ENCODE assay signal across 20 mouse cellular contexts in genomic region chr4:55325786-55326518, GRCm38 (mm10). TPM values are rescaled to one million over a fixed set of nuclear protein-coding genes. Genes with fewer than 3 reads are reported as not detected.
DNase-seq lines count a peak whose midpoint lies in the region; ATAC-seq and TF ChIP-seq lines count a peak whose summit lies in the region.
"Had no signal": no experiment of that assay in that cellular context is flagged by ENCODE, and none has a peak within 500 bp of the region (broad histone marks: within the 10 kb centered on the region; RNA-seq: fewer than 3 reads in every experiment).

No protein-coding gene starts in this region.

- no peak for TF ChIP-seq EP300 in CH12.LX (IDR thresholded peaks at IDR 0.05; ENCODE audit: low read length)

- no peak for TF ChIP-seq RAD21 in CH12.LX (IDR thresholded peaks at IDR 0.05; ENCODE audit: low read depth, low read length)

- no peak overlapping the region for H3K27ac ChIP-seq in liver, adult 2 months (replicated peaks; ENCODE audit: insufficient read depth, low read depth, low read length)
- no peak overlapping the region for H3K27ac ChIP-seq in liver, embryonic 12.5 days
- H3K27ac ChIP-seq in CH12.LX (ENCODE audit: insufficient read depth, low read depth), result no peak overlapping the region
- no peak overlapping the region for H3K27ac ChIP-seq in forebrain, embryonic 11.5 days (ENCODE audit: low read depth, low read length)
- H3K27ac ChIP-seq: embryonic facial prominence, embryonic 12.5 days; hindbrain, embryonic 15.5 days; kidney, embryonic 15.5 days; limb, embryonic 12.5 days had no signal

- no peaks in the 10 kb centered on the region for H3K79me2 ChIP-seq in liver, adult 2 months (ENCODE audit: control insufficient read depth, insufficient read depth, low read length)
- no peaks in the 10 kb centered on the region for H3K79me2 ChIP-seq in CH12.LX (replicated peaks; ENCODE audit: control insufficient read depth, extremely low read depth, insufficient read depth, poor library complexity, severe bottlenecking)

- no peak for ATAC-seq in liver, embryonic 12.5 days
- ATAC-seq in forebrain, embryonic 11.5 days (replicated peaks; ENCODE audit: low FRiP score), result no peak
- ATAC-seq: intestine, embryonic 16.5 days had no signal

- no peaks in the 10 kb centered on the region for H3K9me3 ChIP-seq in liver, embryonic 12.5 days (replicated peaks)
- no peaks in the 10 kb centered on the region for H3K9me3 ChIP-seq in CH12.LX (replicated peaks; ENCODE audit: low read length)
- H3K9me3 ChIP-seq in forebrain, embryonic 11.5 days (ENCODE audit: control insufficient read depth, low read length), result no peaks in the 10 kb centered on the region
- H3K9me3 ChIP-seq: embryonic facial prominence, embryonic 12.5 days; hindbrain, embryonic 15.5 days; kidney, embryonic 15.5 days; limb, embryonic 12.5 days had no signal

- no peak for TF ChIP-seq CTCF in liver, adult 2 months (IDR thresholded peaks at IDR 0.05; ENCODE audit: low read depth, low read length)
- no peak for TF ChIP-seq CTCF in CH12.LX (conservative IDR thresholded peaks at IDR 0.05 in 1 of 2, IDR thresholded peaks at IDR 0.05 in 1 of 2; ENCODE audit: low read depth in 2 of 2, low read length in 2 of 2)

- peak; percentile 46 for DNase-seq in liver, adult 2 months (ENCODE audit: extremely low read depth, low read depth, low spot score)
- DNase-seq in CH12.LX (ENCODE audit: extremely low read depth) (no peak), NIH3T3 (ENCODE audit: low read depth) (peak; percentile 90)
- peak; percentile 46 for DNase-seq in lung, postnatal 36 days
- no peak for DNase-seq in forebrain, embryonic 11.5 days (ENCODE audit: low spot score)
- no peak for DNase-seq in kidney, postnatal 4 days
- DNase-seq: adrenal gland, adult 2 months; cerebellum, adult 2 months; gastrocnemius, postnatal 14 days; heart, postnatal 14 days; layer of hippocampus, postnatal 36 days; midbrain, embryonic 14.5 days; right cerebral cortex, postnatal 14 days; thymus, postnatal 36 days had no signal

- in situ Hi-C loops in CH12.LX (cut with MboI; ENCODE audit: low pct_ligation_motif_present, low pct_unique_long_range_greater_than_20kb, low sequenced_read_pairs), result no loop called here

- WGBS in liver, adult 2 months, result 65% methylated on average over 4 of the region's 4 CpGs
- 50% methylated on average over 4 of the region's 4 CpGs for WGBS in liver, embryonic 12.5 days (ENCODE audit: insufficient replicate concordance)
- 70% methylated on average over 4 of the region's 4 CpGs for WGBS in forebrain, embryonic 11.5 days

- no peak overlapping the region for H3K4me2 ChIP-seq in liver, embryonic 12.5 days
- no peak overlapping the region for H3K4me2 ChIP-seq in CH12.LX (ENCODE audit: insufficient read depth, low read depth, poor library complexity, severe bottlenecking)
- H3K4me2 ChIP-seq in forebrain, embryonic 11.5 days (ENCODE audit: low read depth, low read length, severe bottlenecking), result no peak overlapping the region
- H3K4me2 ChIP-seq: embryonic facial prominence, embryonic 12.5 days; hindbrain, embryonic 15.5 days; kidney, embryonic 15.5 days; limb, embryonic 12.5 days had no signal

- no peaks in the 10 kb centered on the region for H3K27me3 ChIP-seq in liver, adult 2 months (ENCODE audit: control insufficient read depth, insufficient read depth, low read length)
- H3K27me3 ChIP-seq in liver, embryonic 12.5 days (replicated peaks), result no peaks in the 10 kb centered on the region
- no peaks in the 10 kb centered on the region for H3K27me3 ChIP-seq in CH12.LX (replicated peaks)
- no peaks in the 10 kb centered on the region for H3K27me3 ChIP-seq in forebrain, embryonic 11.5 days (ENCODE audit: control insufficient read depth, insufficient read depth, low read length)
- H3K27me3 ChIP-seq: embryonic facial prominence, embryonic 12.5 days; hindbrain, embryonic 15.5 days; kidney, embryonic 15.5 days; limb, embryonic 12.5 days had no signal

- TF ChIP-seq POLR2A in liver, adult 2 months (IDR thresholded peaks at IDR 0.05; ENCODE audit: extremely low read depth, insufficient read depth, low read length), result no peak
- TF ChIP-seq POLR2A in CH12.LX (IDR thresholded peaks at IDR 0.05; ENCODE audit: low read depth, low read length), result no peak

- dilution Hi-C loops in CH12.LX (cut with MboI; ENCODE audit: extremely low pct_ligation_motif_present, extremely low pct_unique_long_range_greater_than_20kb, low sequenced_read_pairs), result no loop called here

- H3K36me3 ChIP-seq in liver, adult 2 months (ENCODE audit: control insufficient read depth, insufficient read depth, low read length), result no peaks in the 10 kb centered on the region
- H3K36me3 ChIP-seq in liver, embryonic 12.5 days, result no peaks in the 10 kb centered on the region
- H3K36me3 ChIP-seq in CH12.LX (replicated peaks in 1 of 2; ENCODE audit: control insufficient read depth in 1 of 2, insufficient read depth in 1 of 2, low read length in 1 of 2), result no peaks in the 10 kb centered on the region
- no peaks in the 10 kb centered on the region for H3K36me3 ChIP-seq in forebrain, embryonic 11.5 days (ENCODE audit: control insufficient read depth, insufficient read depth, low read length)
- H3K36me3 ChIP-seq: embryonic facial prominence, embryonic 12.5 days; hindbrain, embryonic 15.5 days; kidney, embryonic 15.5 days; limb, embryonic 12.5 days had no signal

- no peak overlapping the region for H3K9ac ChIP-seq in liver, adult 2 months (ENCODE audit: low read depth, low read length)
- no peak overlapping the region for H3K9ac ChIP-seq in liver, embryonic 12.5 days
- no peak overlapping the region for H3K9ac ChIP-seq in CH12.LX (ENCODE audit: insufficient read depth, low read depth)
- no peak overlapping the region for H3K9ac ChIP-seq in forebrain, embryonic 11.5 days (ENCODE audit: low read length)
- H3K9ac ChIP-seq: embryonic facial prominence, embryonic 12.5 days; hindbrain, embryonic 15.5 days; kidney, embryonic 15.5 days; limb, embryonic 12.5 days had no signal

- H3K4me1 ChIP-seq in liver, adult 2 months (ENCODE audit: control insufficient read depth, insufficient read depth, low read length), result no peaks in the 10 kb centered on the region; the same call in 1 of the 2 replicates
- H3K4me1 ChIP-seq in liver, embryonic 12.5 days, result no peaks in the 10 kb centered on the region
- peaks cover 6 to 42% of the 10 kb centered on the region in 2 experiments for H3K4me1 ChIP-seq in CH12.LX (ENCODE audit: control insufficient read depth in 1 of 2, insufficient read depth in 2 of 2)
- H3K4me1 ChIP-seq in forebrain, embryonic 11.5 days (replicated peaks; ENCODE audit: control insufficient read depth, insufficient read depth, low read length), result no peaks in the 10 kb centered on the region
- H3K4me1 ChIP-seq: embryonic facial prominence, embryonic 12.5 days; hindbrain, embryonic 15.5 days; kidney, embryonic 15.5 days; limb, embryonic 12.5 days had no signal

- H3K4me3 ChIP-seq in liver, adult 2 months (ENCODE audit: insufficient read depth, low read depth, low read length), result no peak overlapping the region
- no peak overlapping the region for H3K4me3 ChIP-seq in liver, embryonic 12.5 days
- H3K4me3 ChIP-seq in CH12.LX (replicated peaks in 1 of 3; ENCODE audit: low read depth in 2 of 3, low read length in 2 of 3, poor library complexity in 1 of 3), result no peak overlapping the region
- H3K4me3 ChIP-seq in forebrain, embryonic 11.5 days (ENCODE audit: low read depth, low read length), result no peak overlapping the region
- H3K4me3 ChIP-seq: embryonic facial prominence, embryonic 12.5 days; hindbrain, embryonic 15.5 days; kidney, embryonic 15.5 days; limb, embryonic 12.5 days had no signal

TF ChIP-seq in CH12.LX, 34 proteins besides CTCF, POLR2A, EP300 and RAD21:
- TF ChIP-seq POLR2AphosphoS2 (IDR thresholded peaks at IDR 0.05; ENCODE audit: low read depth, low read length) (no peak), ZKSCAN1 (IDR thresholded peaks at IDR 0.05; ENCODE audit: borderline replicate concordance, low read depth, low read length) (no peak), MAFK (IDR thresholded peaks at IDR 0.05; ENCODE audit: insufficient replicate concordance, low read length) (peak; percentile 74), SIN3A (IDR thresholded peaks at IDR 0.05; ENCODE audit: low read length) (no peak), BHLHE40 (IDR thresholded peaks at IDR 0.05; ENCODE audit: low read depth, low read length) (peak; percentile 53; the same call in 1 of the 2 replicates), ETS1 (conservative IDR thresholded peaks at IDR 0.05; ENCODE audit: low read depth, low read length) (no peak)
TF ChIP-seq in CH12.LX: peak in this region for 2.

RNA-seq across cellular contexts. Expression of gene Rad23b, which starts 23.9 kb away (rescaled TPM):
- total RNA-seq in liver, adult 2 months (2014; rRNA removed), result 99.7 and 101 TPM in 2 replicates
- polyA plus RNA-seq in liver, adult 2 months (2012; rRNA removed), result 250 and 257 TPM in 2 replicates
- polyA plus RNA-seq in liver, embryonic 12.5 days (2016; fragmentation: Nextera tagmentation; extraction: Ambion mirVana), result 65.0 and 65.6 TPM in 2 replicates
- total RNA-seq in CH12.LX (2012; rRNA removed) (188 and 190 TPM in 2 replicates), CH12.LX (2014; rRNA removed) (394 and 436 TPM in 2 replicates)
- 268 and 350 TPM in 2 replicates for polyA plus RNA-seq in CH12.LX (2012; ENCODE audit: insufficient read length, low read depth)
- 83.4 and 96.6 TPM in 2 replicates for polyA plus RNA-seq in forebrain, embryonic 11.5 days (2014; fragmentation: Nextera tagmentation; extraction: Ambion mirVana)

Comparison
In these comparisons a context has a peak if more than half of its experiments do, and no peak if none do; other contexts are left out.
1. DNase-seq: peak in liver, adult 2 months (single experiment), NIH3T3 (single experiment) and lung, postnatal 36 days (single experiment); none in CH12.LX (single experiment), forebrain, embryonic 11.5 days (single experiment) and kidney, postnatal 4 days (0 of 2).